Mouse (Mus musculus) lung, adult 10 weeks (tissue): ENCODE results near the gene Gm3376. TPM values are rescaled to one million over a fixed set of nuclear protein-coding genes. Genes with fewer than 3 reads are reported as not detected.

Experiments used
- polyA plus RNA-seq: library from polyadenylated mRNA; stranded (reverse); fragments of 350-450 nt; fragmentation: Illumina TruSeq; extraction: RNeasy Lipid Tissue Mini Kit (QIAGEN cat#74804); gene quantifications from one replicate; pipeline ENCODE4 v1.2.3, GENCODE M21; 2014; ENCODE audit warnings: low read depth, low replicate concordance; ENCODE audit not compliant: insufficient read depth

Gene Gm3376
- not detected for polyA plus RNA-seq

DNA sequence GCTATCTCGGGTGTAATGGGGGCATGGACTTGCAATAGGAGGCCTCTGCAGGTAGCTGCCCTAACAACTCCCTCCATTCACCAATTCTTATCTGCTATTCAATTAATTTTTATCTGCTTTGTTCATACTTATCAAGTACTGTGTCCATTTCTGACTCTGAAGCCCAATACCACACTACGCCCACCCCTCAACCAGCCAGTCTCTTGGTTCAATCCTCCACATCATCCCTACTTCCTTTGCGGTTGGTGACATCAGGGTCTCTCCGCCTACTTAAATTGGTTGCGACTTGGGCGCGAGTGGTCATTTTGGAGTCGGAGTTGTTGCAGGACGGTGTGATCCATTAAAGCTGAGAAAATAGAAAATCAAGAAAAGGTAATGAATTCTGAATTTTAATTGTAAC lies at the start of gene Gm3376:
Gene Gm3376, plus strand, starts transcription at position 301 of the 400 bp plus-strand sequence.

